Mouse (Mus musculus): ENCODE results near the gene Timm44. TPM values are rescaled to one million over a fixed set of nuclear protein-coding genes. Genes with fewer than 3 reads are reported as not detected.

Gene Timm44
- total RNA-seq, 2 experiments from 2014 or later = 128 to 140 TPM

Other genes with a start within 250 kb of the Timm44 start
- 1 to 10 TPM; 1.0 to 2.1 TPM for gene Cd209f, start 170.1 kb downstream of the Timm44 start, total RNA-seq (2021)
- under 1 TPM in 1 of 2 experiments, not detected in 1; 0.54 TPM for gene Cd209g, start 141.8 kb downstream of the Timm44 start, total RNA-seq (2021)
- 10 to 100 TPM; 46.2 to 47.0 TPM for gene Evi5l, start 109.3 kb downstream of the Timm44 start, total RNA-seq (2021)
- gene Prr36, start 58.5 kb downstream of the Timm44 start, total RNA-seq (2021) = 10 to 100 TPM in 1 of 2 experiments, 1 to 10 TPM in 1; 9.6 to 10.6 TPM
- gene Lrrc8e, start 49.1 kb downstream of the Timm44 start, total RNA-seq (2021) = 10 to 100 TPM; 13.6 to 15.2 TPM
- 100 to 1,000 TPM; 121 to 129 TPM for gene Map2k7, start 37.2 kb downstream of the Timm44 start, total RNA-seq (2021)
- gene Gm49320, start 37.0 kb downstream of the Timm44 start, total RNA-seq (2021) = 1 to 10 TPM; 4.4 to 6.0 TPM
- 10 to 100 TPM; 42.4 to 49.1 TPM for gene Tgfbr3l, start 27.7 kb downstream of the Timm44 start, total RNA-seq (2021)
- 10 to 100 TPM; 35.5 to 37.3 TPM for gene Snapc2, start 22.8 kb downstream of the Timm44 start, total RNA-seq (2021)
- 10 to 100 TPM; 25.9 to 42.7 TPM for gene Ctxn1, start 16.6 kb downstream of the Timm44 start, total RNA-seq (2021)
- 10 to 100 TPM; 22.7 to 26.9 TPM for gene Ccl25, start 49.3 kb upstream of the Timm44 start, total RNA-seq (2021)
- gene Elavl1, start 49.5 kb upstream of the Timm44 start, total RNA-seq (2021) = 10 to 100 TPM; 86.6 to 95.6 TPM
- gene Cers4, start 217.1 kb upstream of the Timm44 start, total RNA-seq (2021) = 10 to 100 TPM; 22.6 to 25.7 TPM

Data from adrenal gland, postnatal 4 days (tissue).